Mouse (Mus musculus) left cerebral cortex, postnatal 14 days (tissue): ENCODE data around the gene Maats1. TPM values are rescaled to one million over a fixed set of nuclear protein-coding genes. Genes with fewer than 3 reads are reported as not detected.

Source experiments
- DNase-seq, 2 experiments: peaks; one replicate each; pipeline ENCODE4 v3.0.0; 2021 to 2022; ENCODE audit warnings: low spot score in 2 of 2, mixed read lengths in 1 of 2
- intact Hi-C: fragments of 180-260 bp; cut with DNase I; formaldehyde crosslinking; loops from one replicate; pipeline ENCODE4 v1.15.1; 2025
- total RNA-seq, 2 experiments: library from RNA; stranded (reverse); gene quantifications; 2 replicates each; pipeline ENCODE4 v1.2.3; 2021

The Maats1 gene
- total RNA-seq, 2 experiments from 2014 or later, result 1.1 to 1.2 TPM

- no peak for DNase-seq
- intact Hi-C loops, result no loop called here
These were observed 34.3 kb downstream of the Maats1 start for GRCm38 (mm10) chr16:38307651-38308050.

GRCm38 (mm10) chr16:38307221-38307605, 34.7 kb downstream of the Maats1 start:
- intact Hi-C loops, result no loop called here
- no peak for DNase-seq

GRCm38 (mm10) chr16:38306571-38307220, 35.2 kb downstream of the Maats1 start:
- no peak for DNase-seq
- intact Hi-C loops, result no loop called here

GRCm38 (mm10) chr16:38304460-38305194, 37.3 kb downstream of the Maats1 start:
- intact Hi-C loops, result no loop called here

GRCm38 (mm10) chr16:38302367-38302766, 39.6 kb downstream of the Maats1 start:
- intact Hi-C loops, result no loop called here
- no peak for DNase-seq

More at GRCm38 (mm10) chr16:38304460-38305194, 37.3 kb downstream of the Maats1 start:
- no peak for DNase-seq

- no peak for DNase-seq
- intact Hi-C loops, result no loop called here
These were observed 43.5 kb downstream of the Maats1 start for GRCm38 (mm10) chr16:38298410-38298809.

- peak in 1 of 2 experiments; percentile 21 for DNase-seq
- intact Hi-C loops, result no loop called here
These were observed 46.5 kb downstream of the Maats1 start for GRCm38 (mm10) chr16:38295349-38295930.

- intact Hi-C loops, result no loop called here
- no peak for DNase-seq
These were observed 47.1 kb downstream of the Maats1 start, which contains the start of gene Nr1i2 for GRCm38 (mm10) chr16:38294685-38295348. Nr1i2 (minus strand) TSS chr16:38294824.

- intact Hi-C loops, result no loop called here
- no peak for DNase-seq
These were observed 51.8 kb downstream of the Maats1 start for GRCm38 (mm10) chr16:38290151-38290550.

GRCm38 (mm10) chr16:38288851-38289250, 53.1 kb downstream of the Maats1 start:
- intact Hi-C loops, result no loop called here
- no peak for DNase-seq

- intact Hi-C loops, result no loop called here
- DNase-seq, result no peak
These were observed 54.2 kb downstream of the Maats1 start for GRCm38 (mm10) chr16:38287762-38288161.

GRCm38 (mm10) chr16:38287357-38287756, 54.6 kb downstream of the Maats1 start:
- DNase-seq, result no peak
- intact Hi-C loops, result no loop called here

- intact Hi-C loops, result no loop called here
- no peak for DNase-seq
These were observed 55.4 kb downstream of the Maats1 start for GRCm38 (mm10) chr16:38286541-38286940.

GRCm38 (mm10) chr16:38285801-38286200, 56.1 kb downstream of the Maats1 start:
- intact Hi-C loops, result no loop called here
- DNase-seq, result no peak

- no peak for DNase-seq
- intact Hi-C loops, result no loop called here
These were observed 58.6 kb downstream of the Maats1 start for GRCm38 (mm10) chr16:38283300-38283699.

- intact Hi-C loops, result no loop called here
- DNase-seq, result no peak
These were observed 59.3 kb downstream of the Maats1 start for GRCm38 (mm10) chr16:38282559-38283160.

GRCm38 (mm10) chr16:38280951-38281350, 61.0 kb downstream of the Maats1 start:
- intact Hi-C loops, result no loop called here
- DNase-seq, result no peak

GRCm38 (mm10) chr16:38279794-38280193, 62.1 kb downstream of the Maats1 start:
- DNase-seq, result no peak
- intact Hi-C loops, result no loop called here

GRCm38 (mm10) chr16:38274737-38275136, 67.2 kb downstream of the Maats1 start:
- DNase-seq, result no peak
- intact Hi-C loops, result no loop called here

GRCm38 (mm10) chr16:38272483-38272882, 69.5 kb downstream of the Maats1 start:
- DNase-seq, result no peak
- intact Hi-C loops, result no loop called here
